ENCODE assay signal across 9 mouse cellular contexts in the genomic region with DNA sequence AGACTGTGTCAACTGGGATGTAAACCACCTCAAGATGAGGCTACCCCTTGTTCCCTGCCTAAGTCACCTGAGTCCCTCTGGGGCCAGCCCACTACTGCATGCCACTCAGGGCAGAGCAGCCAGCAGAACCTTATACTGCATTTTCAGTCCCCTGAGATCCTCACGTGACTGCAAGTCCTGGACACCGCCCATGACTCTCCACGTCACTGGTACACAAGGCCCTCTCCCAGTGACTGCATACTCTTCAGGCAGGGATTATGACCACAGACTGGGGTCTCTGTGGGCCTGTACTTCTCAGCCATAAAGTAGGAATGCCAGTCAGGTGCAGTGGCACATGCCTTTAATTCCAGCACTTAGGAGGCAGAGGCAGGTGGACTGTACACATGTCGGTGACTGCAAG.
DNase-seq lines count a peak whose midpoint lies in the region; ATAC-seq and TF ChIP-seq lines count a peak whose summit lies in the region.
"Had no signal": no experiment of that assay in that cellular context is flagged by ENCODE, and none has a peak within 500 bp of the region (broad histone marks: within the 10 kb centered on the region; RNA-seq: fewer than 3 reads in every experiment).

No protein-coding gene starts in this region.

- H3K27me3 ChIP-seq in embryonic facial prominence, embryonic 13.5 days, result no peaks in the 10 kb centered on the region
- H3K27me3 ChIP-seq in embryonic facial prominence, embryonic 10.5 days (replicated peaks; ENCODE audit: low read depth, poor library complexity, severe bottlenecking), result no peaks in the 10 kb centered on the region
- H3K27me3 ChIP-seq in neural tube, embryonic 13.5 days, result no peaks in the 10 kb centered on the region
- H3K27me3 ChIP-seq in limb, embryonic 14.5 days (ENCODE audit: control insufficient read depth, insufficient read depth, low read length), result no peaks in the 10 kb centered on the region
- no peaks in the 10 kb centered on the region for H3K27me3 ChIP-seq in stomach, embryonic 16.5 days (ENCODE audit: control insufficient read depth, insufficient read depth, low read length)

- TF ChIP-seq POLR2A in limb, embryonic 14.5 days (IDR thresholded peaks at IDR 0.05; ENCODE audit: borderline replicate concordance, extremely low read depth, insufficient read depth, insufficient read length), result no peak

- H3K4me3 ChIP-seq in embryonic facial prominence, embryonic 13.5 days, result no peak overlapping the region
- H3K4me3 ChIP-seq in embryonic facial prominence, embryonic 10.5 days, result no peak overlapping the region
- no peak overlapping the region for H3K4me3 ChIP-seq in neural tube, embryonic 13.5 days
- H3K4me3 ChIP-seq in limb, embryonic 14.5 days (replicated peaks; ENCODE audit: low read length), result no peak overlapping the region
- no peak overlapping the region for H3K4me3 ChIP-seq in stomach, embryonic 16.5 days (replicated peaks; ENCODE audit: low read length)

- no peak; the same call in 1 of the 2 replicates for ATAC-seq in embryonic facial prominence, embryonic 13.5 days (ENCODE audit: insufficient number of reproducible peaks, insufficient read depth, low FRiP score, low TSS enrichment, low read depth)
- ATAC-seq in neural tube, embryonic 13.5 days (ENCODE audit: low read depth), result no peak
- ATAC-seq in limb, embryonic 14.5 days (ENCODE audit: low FRiP score, low read depth), result peak; percentile 13; the same call in 1 of the 2 replicates
- ATAC-seq in stomach, embryonic 16.5 days (ENCODE audit: insufficient read depth, low FRiP score), result 0 out of 2 replicates have a peak, but pooled peaks have one; percentile 5

- no peaks in the 10 kb centered on the region for H3K9me3 ChIP-seq in embryonic facial prominence, embryonic 13.5 days
- H3K9me3 ChIP-seq in embryonic facial prominence, embryonic 10.5 days, result no peaks in the 10 kb centered on the region
- H3K9me3 ChIP-seq in neural tube, embryonic 13.5 days, result no peaks in the 10 kb centered on the region
- no peaks in the 10 kb centered on the region for H3K9me3 ChIP-seq in limb, embryonic 14.5 days (ENCODE audit: control insufficient read depth, low read length)
- H3K9me3 ChIP-seq in stomach, embryonic 16.5 days (replicated peaks; ENCODE audit: control insufficient read depth, low read length), result no peaks in the 10 kb centered on the region

- H3K36me3 ChIP-seq in embryonic facial prominence, embryonic 13.5 days, result no peaks in the 10 kb centered on the region
- no peaks in the 10 kb centered on the region for H3K36me3 ChIP-seq in embryonic facial prominence, embryonic 10.5 days (replicated peaks)
- no peaks in the 10 kb centered on the region for H3K36me3 ChIP-seq in neural tube, embryonic 13.5 days
- H3K36me3 ChIP-seq in limb, embryonic 14.5 days (ENCODE audit: control insufficient read depth, insufficient read depth, low read length), result no peaks in the 10 kb centered on the region
- no peaks in the 10 kb centered on the region for H3K36me3 ChIP-seq in stomach, embryonic 16.5 days (ENCODE audit: control insufficient read depth, insufficient read depth, low read length)

- peak overlapping the region; percentile 32; the same call in 1 of the 2 replicates for H3K9ac ChIP-seq in embryonic facial prominence, embryonic 13.5 days
- H3K9ac ChIP-seq in neural tube, embryonic 13.5 days, result no peak overlapping the region
- H3K9ac ChIP-seq in limb, embryonic 14.5 days (ENCODE audit: low read depth, low read length, severe bottlenecking), result no peak overlapping the region
- no peak overlapping the region for H3K9ac ChIP-seq in stomach, embryonic 16.5 days (ENCODE audit: low read length)

- peak overlapping the region; percentile 90 for H3K27ac ChIP-seq in embryonic facial prominence, embryonic 13.5 days
- no peak overlapping the region for H3K27ac ChIP-seq in embryonic facial prominence, embryonic 10.5 days (replicated peaks)
- H3K27ac ChIP-seq in neural tube, embryonic 13.5 days (replicated peaks), result 0 out of 2 replicates have a peak overlapping the region, but pooled peaks have one; percentile 24
- H3K27ac ChIP-seq in limb, embryonic 14.5 days (replicated peaks; ENCODE audit: low read depth, low read length), result peak overlapping the region; percentile 76
- H3K27ac ChIP-seq in stomach, embryonic 16.5 days (ENCODE audit: low read length), result peak overlapping the region; percentile 63; the same call in 1 of the 2 replicates
- H3K27ac ChIP-seq: kidney, postnatal 0 days had no signal

- DNase-seq in embryonic facial prominence, embryonic 10.5 days (ENCODE audit: low spot score), result no peak
- DNase-seq in neural tube, embryonic 10.5 days (ENCODE audit: extremely low spot score, low spot score), result no peak
- DNase-seq in limb, embryonic 14.5 days (ENCODE audit: low spot score), result no peak
- DNase-seq in left cerebral cortex, adult 18-20 months (ENCODE audit: low spot score in 2 of 2), result no peak
- no peak for DNase-seq in thymus, postnatal 4 days

- WGBS in embryonic facial prominence, embryonic 13.5 days, result 73% methylated on average over 4 of the region's 4 CpGs
- 84% methylated on average over 4 of the region's 4 CpGs for WGBS in embryonic facial prominence, embryonic 10.5 days
- 77% methylated on average over 4 of the region's 4 CpGs for WGBS in neural tube, embryonic 13.5 days
- WGBS in limb, embryonic 14.5 days, result 55% methylated on average over 4 of the region's 4 CpGs
- 73% methylated on average over 4 of the region's 4 CpGs for WGBS in stomach, embryonic 16.5 days

- 0 out of 2 replicates have a peak overlapping the region, but pooled peaks have one; percentile 16 for H3K4me2 ChIP-seq in embryonic facial prominence, embryonic 13.5 days
- H3K4me2 ChIP-seq in neural tube, embryonic 13.5 days, result no peak overlapping the region
- no peak overlapping the region for H3K4me2 ChIP-seq in limb, embryonic 14.5 days (replicated peaks; ENCODE audit: low read depth, low read length, severe bottlenecking)
- no peak overlapping the region for H3K4me2 ChIP-seq in stomach, embryonic 16.5 days (ENCODE audit: low read depth, low read length)

- peaks cover 85% of the 10 kb centered on the region for H3K4me1 ChIP-seq in embryonic facial prominence, embryonic 13.5 days
- H3K4me1 ChIP-seq in embryonic facial prominence, embryonic 10.5 days, result peaks cover 58% of the 10 kb centered on the region
- peaks cover 89% of the 10 kb centered on the region for H3K4me1 ChIP-seq in neural tube, embryonic 13.5 days (replicated peaks)
- peaks cover 78% of the 10 kb centered on the region for H3K4me1 ChIP-seq in limb, embryonic 14.5 days (ENCODE audit: control insufficient read depth, insufficient read depth, low read length)
- H3K4me1 ChIP-seq in stomach, embryonic 16.5 days (ENCODE audit: control insufficient read depth, insufficient read depth, low read length), result peaks cover 66% of the 10 kb centered on the region

Comparison
In these comparisons a context has a peak if more than half of its experiments do, and no peak if none do; other contexts are left out.
1. ATAC-seq: peak in limb, embryonic 14.5 days (single experiment) and stomach, embryonic 16.5 days (single experiment); none in embryonic facial prominence, embryonic 13.5 days (single experiment) and neural tube, embryonic 13.5 days (single experiment).